Mouse (Mus musculus) heart, embryonic 11.5 days (tissue): Measurements from ENCODE around the gene Tro. TPM values are rescaled to one million over a fixed set of nuclear protein-coding genes. Genes with fewer than 3 reads are reported as not detected.

Source experiments
- polyA plus RNA-seq: library from polyadenylated mRNA; unstranded; fragments of >200 nt; fragmentation: Nextera tagmentation; extraction: Ambion mirVana; gene quantifications from 2 replicates; pipeline ENCODE4 v1.2.1, GENCODE M21; 2014

Tro gene
- polyA plus RNA-seq, 1 experiment from 2014 or later = 28.1 TPM

Other genes starting within 250 kb of the Tro start
- gene Tmem29, start 198.4 kb downstream of the Tro start, polyA plus RNA-seq = 22.9 and 23.5 TPM in 2 replicates
- gene Alas2, start 110.2 kb downstream of the Tro start, polyA plus RNA-seq = 176 and 196 TPM in 2 replicates
- 9.2 and 11.3 TPM in 2 replicates for gene Pfkfb1, start 69.4 kb downstream of the Tro start, polyA plus RNA-seq
- 18.2 and 18.4 TPM in 2 replicates for gene Apex2, start 67.7 kb downstream of the Tro start, polyA plus RNA-seq
- gene Maged2, start 156.8 kb upstream of the Tro start, polyA plus RNA-seq = 718 and 779 TPM in 2 replicates